Mouse (Mus musculus) small intestine, adult 2 months (tissue): ENCODE data around the gene Prss38. TPM values are rescaled to one million over a fixed set of nuclear protein-coding genes. Genes with fewer than 3 reads are reported as not detected.
A peak's percentile ranks its signal among the peaks of the same experiment; 100 is the strongest.

Source experiments
- H3K27ac ChIP-seq: fragments of 200-500 bp; 2 replicates; pipeline ENCODE4 v1.5.1; 2012; ENCODE audit warnings: low read depth, low read length, control low read depth, inconsistent platforms; ENCODE audit not compliant: insufficient read depth
- H3K27me3 ChIP-seq: fragments of 200-500 bp; 2 replicates; pipeline ENCODE4 v1.6.1; 2012; ENCODE audit warnings: mild to moderate bottlenecking, moderate library complexity, low read length, inconsistent platforms; ENCODE audit not compliant: control insufficient read depth, insufficient read depth
- H3K36me3 ChIP-seq: fragments of 200-500 bp; 2 replicates; pipeline ENCODE4 v1.6.1; 2012; ENCODE audit warnings: mild to moderate bottlenecking, low read length, control low read depth, inconsistent platforms; ENCODE audit not compliant: control insufficient read depth, insufficient read depth
- H3K4me1 ChIP-seq: fragments of 200-500 bp; 2 replicates; pipeline ENCODE4 v1.6.1; 2012; ENCODE audit warnings: low read length, inconsistent platforms, mixed read lengths; ENCODE audit not compliant: control insufficient read depth, insufficient read depth, insufficient read length
- H3K4me3 ChIP-seq: fragments of 200-500 bp; 2 replicates; pipeline ENCODE4 v1.5.1; 2012; ENCODE audit warnings: low read depth, mild to moderate bottlenecking, control low read depth, inconsistent platforms, low read length, moderate library complexity
- CTCF ChIP-seq: fragments of 200-500 bp; IDR thresholded peaks from 2 replicates; pipeline ENCODE4 v1.5.1; 2012; ENCODE audit warnings: low read depth, mild to moderate bottlenecking, control low read depth, inconsistent platforms, low read length, moderate library complexity, mixed read lengths; ENCODE audit not compliant: insufficient replicate concordance, insufficient read length; ENCODE audit errors: extremely low read depth
- POLR2A ChIP-seq: fragments of 200-500 bp; IDR thresholded peaks from 2 replicates; pipeline ENCODE4 v1.6.1; 2012; ENCODE audit warnings: low read depth, mild to moderate bottlenecking, control low read depth, inconsistent platforms, low read length, moderate library complexity
- WGBS: fragments of 180-500 bp; shearing (Covaris S2); methylation state at CpG from one replicate; pipeline ENCODE4 v1.1.7; 2018; 5-methylcytosine and 5-hydroxymethylcytosine counted together
- polyA plus RNA-seq: library from polyadenylated mRNA; depleted of rRNA; stranded (reverse); fragments of >200 nt; gene quantifications from 2 replicates; pipeline ENCODE4 v1.2.3, GENCODE M21; 2012

Gene Prss38
- polyA plus RNA-seq, 1 experiment, result not detected

DNA sequence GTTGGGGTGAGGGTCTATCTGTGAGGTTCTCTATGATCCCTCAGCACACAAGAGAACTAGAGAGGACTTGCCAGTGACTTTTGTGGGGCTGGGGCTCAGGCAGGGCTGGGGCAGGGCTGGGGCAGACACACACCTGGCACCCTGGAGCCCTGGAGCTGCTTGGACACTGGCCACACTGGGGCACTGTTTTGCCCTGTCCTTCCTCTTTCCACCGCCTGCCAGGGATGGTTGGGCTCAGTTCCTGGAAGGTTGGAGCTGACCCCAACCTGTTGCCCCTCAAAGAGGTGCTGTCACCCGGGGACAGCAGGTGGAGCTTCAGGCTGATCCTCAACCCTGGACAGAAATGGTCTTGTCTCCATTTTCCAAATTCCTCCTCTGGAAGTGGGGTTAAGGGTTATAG is 39.5 kb downstream of the Prss38 start:
- no peak overlapping the region for H3K27ac ChIP-seq
- WGBS, result 49% methylated on average over 2 of the region's 2 CpGs

GRCm38 (mm10) chr11:59335150-59335549 is 40.3 kb downstream of the Prss38 start:
- TF ChIP-seq POLR2A, result no peak
- no peak for TF ChIP-seq CTCF
- H3K27ac ChIP-seq, result no peak overlapping the region
- H3K4me3 ChIP-seq, result no peak overlapping the region
- H3K36me3 ChIP-seq, result no peaks in the 10 kb centered on the region
- WGBS, result 85% methylated on average over 4 of the region's 4 CpGs
- no peaks in the 10 kb centered on the region for H3K27me3 ChIP-seq
- no peaks in the 10 kb centered on the region for H3K4me1 ChIP-seq

More for the DNA sequence above, 39.5 kb downstream of the Prss38 start:
- TF ChIP-seq POLR2A (no peak), CTCF (no peak)
- Histone ChIP-seq H3K4me3 (no peak overlapping the region), H3K36me3 (no peaks in the 10 kb centered on the region), H3K4me1 (no peaks in the 10 kb centered on the region), H3K27me3 (no peaks in the 10 kb centered on the region)

DNA sequence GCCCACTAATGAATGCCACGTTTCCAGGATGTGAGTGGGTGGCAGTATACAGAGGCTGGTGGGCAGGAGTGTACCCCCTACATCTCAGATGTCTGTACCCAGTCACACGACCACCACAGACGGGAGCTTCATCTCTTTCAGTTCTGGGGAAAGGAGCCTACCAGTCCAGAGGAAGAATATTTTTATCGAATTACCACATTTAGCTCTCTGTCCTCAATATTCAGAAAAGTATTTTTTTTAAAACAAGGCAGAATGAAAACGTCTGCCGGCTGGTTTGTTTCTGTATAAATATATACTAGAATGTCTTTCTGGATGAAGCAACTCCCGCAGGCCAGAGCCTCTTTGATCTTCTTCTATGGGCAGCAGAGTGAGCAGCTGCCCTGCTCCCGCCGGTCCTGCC is 42.5 kb downstream of the Prss38 start:
- WGBS, result 74% methylated on average over 9 of the region's 9 CpGs

GRCm38 (mm10) chr11:59331167-59331869 is 44.1 kb downstream of the Prss38 start:
- H3K4me1 ChIP-seq, result no peaks in the 10 kb centered on the region
- no peaks in the 10 kb centered on the region for H3K36me3 ChIP-seq
- H3K27me3 ChIP-seq, result no peaks in the 10 kb centered on the region
- H3K4me3 ChIP-seq, result no peak overlapping the region
- H3K27ac ChIP-seq, result no peak overlapping the region
- WGBS, result 40% methylated on average over 16 of the region's 16 CpGs
- no peak for TF ChIP-seq CTCF
- no peak for TF ChIP-seq POLR2A

More for the DNA sequence above, 42.5 kb downstream of the Prss38 start:
- no peaks in the 10 kb centered on the region for H3K27me3 ChIP-seq
- no peaks in the 10 kb centered on the region for H3K36me3 ChIP-seq
- H3K4me3 ChIP-seq, result no peak overlapping the region
- TF ChIP-seq CTCF (no peak), POLR2A (no peak)
- H3K27ac ChIP-seq, result no peak overlapping the region
- H3K4me1 ChIP-seq, result no peaks in the 10 kb centered on the region

DNA sequence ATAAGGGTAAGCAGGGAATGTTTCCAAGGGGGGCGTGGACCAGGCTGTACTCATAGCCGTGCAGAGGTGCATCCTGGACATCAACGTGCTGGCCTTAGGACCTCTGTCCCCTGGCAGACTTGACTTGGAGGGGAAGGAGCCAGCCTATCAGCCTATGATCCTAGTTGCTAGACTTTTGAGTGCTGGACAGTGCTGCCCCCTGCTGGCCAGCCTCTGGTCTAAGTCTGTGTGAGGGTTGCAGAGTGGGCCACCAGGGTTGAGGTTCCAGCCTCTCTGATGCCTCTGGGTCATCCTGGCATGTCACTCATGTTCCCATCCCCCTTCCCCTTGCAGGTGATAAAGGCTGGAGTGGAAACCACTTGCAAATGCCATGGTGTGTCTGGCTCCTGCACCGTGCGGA is 44.9 kb downstream of the Prss38 start:
- TF ChIP-seq POLR2A (no peak), CTCF (peak; percentile 72; the same call in 1 of the 2 replicates)
- no peaks in the 10 kb centered on the region for H3K36me3 ChIP-seq
- WGBS, result 63% methylated on average over 5 of the region's 5 CpGs
- no peak overlapping the region for H3K27ac ChIP-seq
- H3K4me1 ChIP-seq, result no peaks in the 10 kb centered on the region
- H3K4me3 ChIP-seq, result no peak overlapping the region
- H3K27me3 ChIP-seq, result no peaks in the 10 kb centered on the region

GRCm38 (mm10) chr11:59329616-59330015 is 45.8 kb downstream of the Prss38 start:
- H3K4me1 ChIP-seq, result no peaks in the 10 kb centered on the region
- no peak overlapping the region for H3K4me3 ChIP-seq
- H3K27ac ChIP-seq, result no peak overlapping the region
- no peak for TF ChIP-seq POLR2A
- no peak for TF ChIP-seq CTCF
- no peaks in the 10 kb centered on the region for H3K36me3 ChIP-seq
- H3K27me3 ChIP-seq, result no peaks in the 10 kb centered on the region
- 90% methylated on average over 6 of the region's 6 CpGs for WGBS

DNA sequence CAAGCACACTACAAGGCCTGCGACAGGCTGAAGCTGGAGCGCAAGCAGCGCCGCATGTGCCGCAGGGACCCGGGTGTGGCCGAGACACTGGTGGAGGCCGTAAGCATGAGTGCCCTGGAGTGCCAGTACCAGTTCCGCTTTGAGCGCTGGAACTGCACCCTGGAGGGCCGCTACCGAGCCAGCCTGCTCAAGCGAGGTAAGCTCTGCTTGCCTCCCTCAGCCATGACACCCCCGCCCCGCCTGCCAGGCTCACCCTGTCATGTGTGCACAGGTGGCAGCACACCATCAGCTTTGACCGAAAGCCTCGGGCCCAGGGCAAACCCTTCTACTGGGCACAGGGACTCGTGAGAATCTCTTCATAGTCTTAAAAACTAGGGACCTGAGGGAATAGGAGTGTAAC is 47.8 kb downstream of the Prss38 start:
- H3K4me3 ChIP-seq, result no peak overlapping the region
- no peaks in the 10 kb centered on the region for H3K36me3 ChIP-seq
- no peak overlapping the region for H3K27ac ChIP-seq
- WGBS, result 80% methylated on average over 18 of the region's 18 CpGs
- H3K27me3 ChIP-seq, result no peaks in the 10 kb centered on the region
- H3K4me1 ChIP-seq, result no peaks in the 10 kb centered on the region
- no peak for TF ChIP-seq CTCF
- TF ChIP-seq POLR2A, result no peak
